Mouse (Mus musculus): Measurements from ENCODE around the gene Olfr1477.
"Not testable (repeated sequence)": the region's sequence is repeated elsewhere in the genome, so short reads cannot be mapped to it uniquely, and the experiment has no call there.

Gene Olfr1477

GRCm38 (mm10) chr19:13500246-13500645 lies at the start of gene Olfr1477:
Olfr1477 (plus strand) TSS chr19:13500546.
- DNase-seq = no peak

GRCm38 (mm10) chr19:13455986-13456385 lies 44.4 kb upstream of the Olfr1477 start, which contains the start of gene Olfr1472:
Olfr1472 (minus strand) TSS chr19:13456086.
- no peak for DNase-seq

DNA sequence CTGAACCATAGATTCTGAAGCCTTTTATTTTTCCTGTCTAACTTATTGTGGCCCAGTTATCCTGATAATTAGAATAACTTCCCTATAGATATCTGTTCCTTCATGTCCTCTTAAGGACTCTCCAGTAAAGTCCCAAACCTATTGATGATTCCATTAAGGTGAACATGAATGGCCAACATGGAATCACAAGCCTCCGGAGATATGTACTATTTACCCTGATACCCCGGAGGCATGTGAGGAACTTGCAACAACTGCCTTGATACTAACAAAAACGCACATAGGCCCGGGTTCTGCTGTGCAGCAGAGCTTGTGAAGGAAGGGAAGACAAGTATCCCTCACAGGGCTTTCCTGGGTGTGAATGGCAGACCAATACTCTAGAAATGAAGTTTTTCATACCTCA lies 31.1 kb upstream of the Olfr1477 start, which contains the start of gene Olfr1474:
Gene Olfr1474 (plus strand): TSS at position 301 of the 400 bp plus-strand sequence.
- not testable (repeated sequence) for DNase-seq

- no peak for DNase-seq
These were observed 20.2 kb upstream of the Olfr1477 start, which contains the start of gene Olfr1475 for GRCm38 (mm10) chr19:13480096-13480495. Olfr1475 (minus strand) TSS chr19:13480196.

DNA sequence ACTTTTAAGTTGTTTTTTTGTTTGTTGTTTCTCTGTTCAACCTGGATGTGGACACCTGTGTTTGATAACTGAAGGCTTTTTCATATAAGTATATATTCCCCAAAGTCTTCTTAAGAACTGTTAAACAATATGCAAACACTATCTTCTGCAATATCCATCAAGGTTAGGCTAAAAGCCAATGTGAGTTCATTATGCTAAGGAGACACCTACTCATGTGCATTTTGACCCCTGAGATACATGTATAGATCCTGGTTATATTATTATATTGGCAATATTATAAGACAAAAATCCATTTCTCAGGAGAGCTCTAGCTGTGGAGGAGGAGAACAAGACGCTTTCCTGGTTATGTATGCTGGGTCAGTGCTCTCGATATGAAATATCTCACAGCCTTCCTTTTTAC lies 27.3 kb downstream of the Olfr1477 start, which contains the start of gene Olfr1480:
Gene Olfr1480 (plus strand): TSS at position 301 of the 400 bp plus-strand sequence.
- DNase-seq = no peak

All from cerebellum, adult 9-11 months (tissue).